Mouse (Mus musculus) B cell, adult 62 days (primary cell): ENCODE results near the gene Ovch2. TPM values are rescaled to one million over a fixed set of nuclear protein-coding genes. Genes with fewer than 3 reads are reported as not detected.

Source experiments
- total RNA-seq: library from RNA; stranded (reverse); gene quantifications from 4 replicates; pipeline ENCODE4 v1.2.4, GENCODE M21; 2023

Ovch2 gene
- total RNA-seq: not detected in 4 replicates

DNA sequence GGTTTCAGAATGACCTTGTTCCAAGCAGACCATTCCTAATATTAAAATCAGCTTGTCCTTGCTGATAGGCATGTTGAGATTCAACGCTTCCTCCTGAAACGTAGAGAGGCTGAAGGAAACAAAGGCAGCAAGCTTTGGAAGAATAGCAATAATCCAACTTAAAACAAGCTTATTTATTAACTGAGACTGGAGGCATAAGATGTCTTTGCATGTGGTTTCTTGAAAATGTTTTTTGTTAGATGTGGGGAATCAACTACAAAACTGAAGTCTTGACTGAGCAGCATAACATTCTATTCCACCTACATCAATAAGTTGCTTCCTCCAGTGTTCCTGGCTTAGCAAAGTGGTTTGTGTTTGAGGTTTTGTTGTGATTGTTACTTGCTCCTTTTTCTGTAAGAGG, at the start of gene Ovch2:
Gene Ovch2, minus strand, starts transcription at position 101 of the 400 bp plus-strand sequence.

DNA sequence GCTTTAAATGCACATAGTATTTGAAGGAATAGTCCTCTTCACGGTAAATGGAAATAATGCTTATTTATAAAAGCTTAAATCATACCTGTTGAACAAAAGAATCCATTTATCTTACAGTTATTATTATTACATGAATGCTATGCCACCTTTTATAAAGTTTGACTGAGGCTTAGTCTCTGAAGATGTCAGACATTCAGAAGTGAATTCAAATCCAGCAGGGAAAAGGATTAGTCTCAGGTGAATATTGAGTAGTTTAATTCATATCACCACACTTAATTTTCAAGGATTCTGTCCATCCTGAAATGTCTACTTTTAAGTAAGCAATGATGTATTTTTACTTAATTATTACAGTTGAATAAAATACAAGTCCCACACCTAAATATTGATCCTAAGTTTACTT, 46.4 kb upstream of the Ovch2 start, which contains the start of gene Olfr470:
Gene Olfr470, minus strand, starts transcription at position 101 of the 400 bp plus-strand sequence.

GRCm38 (mm10) chr7:107825441-107825840, 24.4 kb upstream of the Ovch2 start, which contains the start of gene Olfr469:
Gene Olfr469 (minus strand): TSS chr7:107825541.

GRCm38 (mm10) chr7:107811963-107812362, 11.0 kb upstream of the Ovch2 start, which contains the start of gene Olfr467:
Gene Olfr467 (plus strand): TSS chr7:107812263.

GRCm38 (mm10) chr7:107757308-107758151, 43.5 kb downstream of the Ovch2 start, which contains the start of gene Cyb5r2:
Gene Cyb5r2 (minus strand): TSS chr7:107758032.

Other genes with a start within 250 kb of the Ovch2 start
- not detected in 4 replicates for gene Olfml1, start 233.8 kb downstream of the Ovch2 start, total RNA-seq
- 20.4 to 22.3 TPM (median 21.4 TPM) in 4 replicates for gene Ppfibp2, start 206.0 kb downstream of the Ovch2 start, total RNA-seq
- not detected in 4 replicates for gene 5330417H12Rik, start 176.0 kb downstream of the Ovch2 start, total RNA-seq
- not detected in 4 replicates for gene Cyb5r2, start 43.2 kb downstream of the Ovch2 start, total RNA-seq
- not detected in 4 replicates for gene Olfr467, start 11.1 kb upstream of the Ovch2 start, total RNA-seq
- not detected in 4 replicates for gene Olfr469, start 24.3 kb upstream of the Ovch2 start, total RNA-seq
- gene Olfr470, start 46.3 kb upstream of the Ovch2 start, total RNA-seq: not detected in 4 replicates
- 0.09 to 0.14 TPM in 2 of 4 replicates, not detected in the others for gene Olfr472, start 96.7 kb upstream of the Ovch2 start, total RNA-seq
- not detected in 4 replicates for gene Olfr473, start 129.2 kb upstream of the Ovch2 start, total RNA-seq
- gene Olfr474, start 153.4 kb upstream of the Ovch2 start, total RNA-seq: not detected in 4 replicates
- gene Olfr476, start 163.6 kb upstream of the Ovch2 start, total RNA-seq: not detected in 4 replicates
- not detected in 4 replicates for gene Olfr477, start 185.5 kb upstream of the Ovch2 start, total RNA-seq
- gene Olfr478, start 232.8 kb upstream of the Ovch2 start, total RNA-seq: not detected in 4 replicates
- not detected in 4 replicates for gene Olfr479, start 249.5 kb upstream of the Ovch2 start, total RNA-seq